Mouse (Mus musculus) CH12.LX (cell line): Measurements from ENCODE around the gene Hsd17b1. TPM values are rescaled to one million over a fixed set of nuclear protein-coding genes. Genes with fewer than 3 reads are reported as not detected.

ENCODE experiments used
- DNase-seq: peaks from one replicate; pipeline ENCODE4 v3.0.0-alpha.2; 2013; ENCODE audit errors: extremely low read depth
- H3K27ac ChIP-seq: 2 replicates; pipeline ENCODE4 v1.5.1; 2012; ENCODE audit warnings: low read depth, mild to moderate bottlenecking, control low read depth, moderate library complexity; ENCODE audit not compliant: insufficient read depth
- H3K27me3 ChIP-seq: replicated peaks from 2 replicates; pipeline ENCODE3; 2012; ENCODE audit warnings: inconsistent platforms
- H3K36me3 ChIP-seq, 2 experiments: replicated peaks in 1 of 2; 2 replicates each; pipeline versions ENCODE3 to v1.6.1; 2012; ENCODE audit warnings: inconsistent platforms in 1 of 2, low read length in 1 of 2, mild to moderate bottlenecking in 1 of 2, mixed read lengths in 1 of 2, moderate library complexity in 1 of 2; ENCODE audit not compliant: control insufficient read depth in 1 of 2, insufficient read depth in 1 of 2
- H3K4me1 ChIP-seq, 2 experiments: 2 replicates each; pipeline ENCODE4 v1.6.1; 2012; ENCODE audit warnings: inconsistent platforms in 1 of 2, moderate library complexity in 1 of 2; ENCODE audit not compliant: insufficient read depth in 2 of 2, control insufficient read depth in 1 of 2
- H3K4me2 ChIP-seq: 2 replicates; pipeline ENCODE4 v1.6.1; 2012; ENCODE audit warnings: low read depth, mild to moderate bottlenecking, control low read depth; ENCODE audit not compliant: poor library complexity, insufficient read depth, severe bottlenecking
- H3K4me3 ChIP-seq, 3 experiments: fragments of 150-350 bp in 1 of 3; sonication (generic) in 1 of 3; replicated peaks in 1 of 3; 2 replicates each; pipeline versions ENCODE3 to v1.5.1; 2011 to 2012; ENCODE audit warnings: low read depth in 2 of 3, low read length in 2 of 3, mild to moderate bottlenecking in 2 of 3, moderate library complexity in 2 of 3, control low read depth in 1 of 3, improper control_type of control experiment in 1 of 3, inconsistent platforms in 1 of 3, mixed read lengths in 1 of 3; ENCODE audit not compliant: poor library complexity in 1 of 3
- H3K79me2 ChIP-seq: replicated peaks from 2 replicates; pipeline ENCODE4 v1.6.1; 2012; ENCODE audit warnings: mild to moderate bottlenecking, moderate library complexity; ENCODE audit not compliant: control insufficient read depth, poor library complexity, insufficient read depth, severe bottlenecking; ENCODE audit errors: extremely low read depth
- H3K9ac ChIP-seq: 2 replicates; pipeline ENCODE4 v1.6.1; 2012; ENCODE audit warnings: low read depth, mild to moderate bottlenecking, control low read depth, moderate library complexity; ENCODE audit not compliant: insufficient read depth
- H3K9me3 ChIP-seq: replicated peaks from 2 replicates; pipeline ENCODE3; 2012; ENCODE audit warnings: low read length, inconsistent platforms, mixed read lengths
- CTCF ChIP-seq, 2 experiments: IDR thresholded peaks in 1 of 2; conservative IDR thresholded peaks in 1 of 2; 2 replicates each; pipeline ENCODE4 v1.5.1; 2011 to 2012; ENCODE audit warnings: low read depth in 2 of 2, low read length in 2 of 2, improper control_type of control experiment in 1 of 2, inconsistent platforms in 1 of 2, mild to moderate bottlenecking in 1 of 2, moderate library complexity in 1 of 2
- E2F4 ChIP-seq: IDR thresholded peaks from 2 replicates; pipeline ENCODE4 v1.6.1; 2011; ENCODE audit warnings: low read depth, low read length, improper control_type of control experiment; ENCODE audit not compliant: insufficient replicate concordance
- EP300 ChIP-seq: IDR thresholded peaks from 2 replicates; pipeline ENCODE4 v1.6.1; 2011; ENCODE audit warnings: low read length, improper control_type of control experiment
- ETS1 ChIP-seq: conservative IDR thresholded peaks from 2 replicates; pipeline ENCODE4 v1.6.1; 2012; ENCODE audit warnings: low read depth, mild to moderate bottlenecking, inconsistent platforms, low read length, improper control_type of control experiment, moderate library complexity
- MAFK ChIP-seq: IDR thresholded peaks from 2 replicates; pipeline ENCODE4 v1.6.1; 2011; ENCODE audit warnings: low read length, improper control_type of control experiment; ENCODE audit not compliant: insufficient replicate concordance
- MEF2A ChIP-seq: IDR thresholded peaks from 2 replicates; pipeline ENCODE4 v1.6.1; 2014; ENCODE audit warnings: low read depth, mild to moderate bottlenecking, inconsistent platforms, low read length, improper control_type of control experiment, borderline replicate concordance
- NRF1 ChIP-seq: IDR thresholded peaks from 2 replicates; pipeline ENCODE4 v1.6.1; 2014; ENCODE audit warnings: low read depth, mild to moderate bottlenecking, inconsistent platforms, low read length, improper control_type of control experiment, moderate library complexity
- PAX5 ChIP-seq: IDR thresholded peaks from 2 replicates; pipeline ENCODE4 v1.6.1; 2012; ENCODE audit warnings: low read length, inconsistent platforms, mixed read lengths
- POLR2AphosphoS2 ChIP-seq: IDR thresholded peaks from 2 replicates; pipeline ENCODE4 v1.6.1; 2011; ENCODE audit warnings: low read depth, low read length, improper control_type of control experiment
- RCOR1 ChIP-seq: conservative IDR thresholded peaks from 2 replicates; pipeline ENCODE4 v1.6.1; 2012; ENCODE audit warnings: low read depth, mild to moderate bottlenecking, inconsistent platforms, low read length, improper control_type of control experiment
- TBP ChIP-seq: conservative IDR thresholded peaks from 2 replicates; pipeline ENCODE4 v1.6.1; 2011; ENCODE audit warnings: low read depth, low read length, improper control_type of control experiment
- TCF12 ChIP-seq: IDR thresholded peaks from 2 replicates; pipeline ENCODE4 v1.6.1; 2014; ENCODE audit warnings: low read depth, mild to moderate bottlenecking, inconsistent platforms, low read length, improper control_type of control experiment
- ZC3H11A ChIP-seq: IDR thresholded peaks from 2 replicates; pipeline ENCODE4 v1.6.1; 2012; ENCODE audit warnings: low read depth, mild to moderate bottlenecking, inconsistent platforms, low read length, improper control_type of control experiment
- ZKSCAN1 ChIP-seq: IDR thresholded peaks from 2 replicates; pipeline ENCODE4 v1.6.1; 2012; ENCODE audit warnings: low read depth, inconsistent platforms, low read length, improper control_type of control experiment, borderline replicate concordance
- ZNF384 ChIP-seq: IDR thresholded peaks from 2 replicates; pipeline ENCODE4 v1.6.1; 2012; ENCODE audit warnings: low read depth, low read length, improper control_type of control experiment, inconsistent platforms
- dilution Hi-C: fragments of 300-500 bp; cut with MboI; formaldehyde crosslinking; loops from 2 replicates; pipeline ENCODE4 v1.14.3; 2020; ENCODE audit warnings: low sequenced_read_pairs; ENCODE audit not compliant: extremely low pct_unique_long_range_greater_than_20kb, extremely low pct_ligation_motif_present
- in situ Hi-C: fragments of 300-500 bp; cut with MboI; formaldehyde crosslinking; loops from 3 replicates; pipeline ENCODE4 v1.14.3; 2019; ENCODE audit warnings: low sequenced_read_pairs, low pct_ligation_motif_present, low pct_unique_long_range_greater_than_20kb, mixed read lengths
- polyA plus RNA-seq: library from polyadenylated mRNA; unstranded; fragments of >175 nt; gene quantifications from 2 replicates; pipeline ENCODE4 v1.2.1, GENCODE M21; 2012; ENCODE audit warnings: low read depth; ENCODE audit not compliant: insufficient read length
- total RNA-seq, 2 experiments: library from RNA; depleted of rRNA; stranded (reverse); fragments of 300-350 nt in 1 of 2; fragments of >200 nt in 1 of 2; gene quantifications; 2 replicates each; pipeline ENCODE4 v1.2.3; 2012 to 2014

Gene Hsd17b1
- total and polyA plus RNA-seq, 3 experiments = 0.17 to 0.81 TPM; not detected in 1

GRCm38 (mm10) chr11:101082208-101083082, 4.2 kb downstream of the Hsd17b1 start, which contains the start of gene Coasy (continued):
- no peak for TF ChIP-seq ZKSCAN1

GRCm38 (mm10) chr11:101083083-101083697, 5.0 kb downstream of the Hsd17b1 start:
- Histone ChIP-seq H3K4me1 (peaks cover 22 to 50% of the 10 kb centered on the region in 2 experiments), H3K36me3 (peaks cover 14 to 32% of the 10 kb centered on the region in 2 experiments), H3K9me3 (no peaks in the 10 kb centered on the region), H3K27ac (peak overlapping the region; percentile 55), H3K4me3 (peak overlapping the region; percentile 75 to 100 (median 88)), H3K4me2 (peak overlapping the region; percentile 80), H3K27me3 (peaks cover 3% of the 10 kb centered on the region), H3K79me2 (peaks cover 17% of the 10 kb centered on the region; the same call in 1 of the 2 replicates), H3K9ac (peak overlapping the region; percentile 95)
- TF ChIP-seq CTCF (conservative IDR thresholded peaks at IDR 0.05 in 1 of 2, IDR thresholded peaks at IDR 0.05 in 1 of 2; ENCODE audit: low read depth in 2 of 2, low read length in 2 of 2) (no peak), ZNF384 (no peak), E2F4 (no peak), POLR2AphosphoS2 (no peak; the same call in 1 of the 2 replicates), TCF12 (no peak), TBP (no peak), NRF1 (no peak), MAFK (no peak), ETS1 (no peak), PAX5 (no peak), RCOR1 (no peak), ZKSCAN1 (no peak), MEF2A (no peak)
- DNase-seq = no peak
- in situ Hi-C loops = loop anchor here (5.0 to 10.0 kb wide), 2 partner anchors 99 to 222 kb away; partner anchors contain the start of gene Becn1
- dilution Hi-C loops = no loop called here

- dilution Hi-C loops (no loop called here), in situ Hi-C loops (loop anchor here (5.0 to 10.0 kb wide), 2 partner anchors 98 to 221 kb away; partner anchors contain the start of gene Becn1)
- peaks cover 3% of the 10 kb centered on the region for H3K27me3 ChIP-seq
- peaks cover 22% of the 10 kb centered on the region; the same call in 1 of the 2 replicates for H3K79me2 ChIP-seq
- no peak overlapping the region for H3K9ac ChIP-seq
- H3K4me2 ChIP-seq = no peak overlapping the region
- TF ChIP-seq ZKSCAN1 = no peak
- TF ChIP-seq CTCF (conservative IDR thresholded peaks at IDR 0.05 in 1 of 2, IDR thresholded peaks at IDR 0.05 in 1 of 2; ENCODE audit: low read depth in 2 of 2, low read length in 2 of 2) = no peak
- no peak for TF ChIP-seq EP300
- TF ChIP-seq MAFK = no peak
- TF ChIP-seq ZC3H11A = no peak
- H3K27ac ChIP-seq = no peak overlapping the region
- DNase-seq = no peak
- no peaks in the 10 kb centered on the region for H3K9me3 ChIP-seq
- H3K4me1 ChIP-seq = peaks cover 26 to 61% of the 10 kb centered on the region in 2 experiments
- H3K4me3 ChIP-seq = no peak overlapping the region
- H3K36me3 ChIP-seq = peaks cover 20 to 42% of the 10 kb centered on the region in 2 experiments
These were observed 6.0 kb downstream of the Hsd17b1 start for GRCm38 (mm10) chr11:101084246-101084645.
